Mouse (Mus musculus): ENCODE results near the gene AC129217.1.

DNA sequence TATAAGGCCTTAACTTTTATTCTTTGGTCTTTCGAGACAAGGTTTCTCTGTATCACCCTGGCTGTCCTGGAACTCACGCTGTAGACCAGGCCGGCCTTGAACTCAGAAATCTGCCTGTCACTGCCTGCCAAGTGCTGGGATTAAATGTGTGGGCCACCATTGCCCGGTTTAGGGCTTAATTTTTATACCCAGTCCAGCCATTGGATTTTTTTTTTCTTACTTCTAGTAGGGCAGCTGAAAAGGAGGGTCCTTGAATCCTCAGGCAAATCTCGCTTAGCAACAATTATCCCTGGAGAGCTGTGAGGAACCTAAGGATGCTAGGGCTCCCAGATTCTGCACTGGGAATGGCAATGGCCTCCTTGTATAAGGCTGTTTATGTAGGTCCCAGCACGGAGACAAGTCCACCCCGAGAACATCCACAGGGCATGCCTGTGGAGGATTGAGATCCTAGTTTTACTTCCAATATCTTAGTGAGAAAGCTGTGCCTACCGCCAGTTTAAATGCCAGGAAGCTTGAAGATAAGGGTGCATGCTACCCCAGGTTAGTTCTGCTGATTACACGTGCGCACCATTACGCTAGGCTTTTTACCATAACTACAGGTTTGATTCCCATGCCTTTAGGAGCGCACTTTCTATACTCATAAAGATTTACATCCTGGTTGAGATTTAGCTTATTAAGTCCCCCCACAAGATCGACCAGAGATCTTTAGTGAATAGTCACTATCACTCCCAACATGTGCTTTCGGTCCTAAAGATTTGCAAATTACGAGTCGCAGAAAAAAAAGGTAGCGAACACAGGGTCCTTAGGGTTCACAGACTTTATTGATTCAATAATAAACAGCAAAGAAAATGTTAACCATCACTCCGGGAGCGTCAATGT lies 58.3 kb downstream of the AC129217.1 start:
- TF ChIP-seq CTCF (IDR thresholded peaks at IDR 0.05; ENCODE audit: borderline replicate concordance, extremely low read depth, insufficient read depth, insufficient read length) (no peak), POLR2A (IDR thresholded peaks at IDR 0.05; ENCODE audit: borderline replicate concordance, extremely low read depth, insufficient read depth, insufficient read length, poor library complexity, severe bottlenecking) (no peak)
